Mouse (Mus musculus): ENCODE results near the gene Ccdc169.

Gene Ccdc169

DNA sequence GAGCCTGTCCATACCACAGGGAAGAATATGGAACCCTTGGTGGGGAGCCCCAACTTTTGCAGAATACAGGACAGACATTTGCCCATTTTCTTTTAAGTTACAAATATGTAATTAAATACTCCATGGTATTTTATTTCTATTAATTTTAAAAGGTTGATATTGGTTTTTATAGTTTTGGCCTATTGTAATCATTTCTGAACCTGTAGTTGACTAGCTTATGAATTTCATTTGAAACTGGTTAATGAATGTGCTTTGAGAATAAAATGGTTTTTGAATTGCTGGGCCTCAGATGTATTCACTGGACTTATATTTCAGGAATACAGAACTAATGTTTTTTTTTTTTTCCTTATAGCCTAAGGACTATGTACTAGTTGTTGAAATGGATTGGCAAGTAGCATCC, at the start of gene Ccdc169:
Gene Ccdc169, plus strand, starts transcription at position 301 of the 400 bp plus-strand sequence.
- no peak for DNase-seq (ENCODE audit: low spot score)

DNA sequence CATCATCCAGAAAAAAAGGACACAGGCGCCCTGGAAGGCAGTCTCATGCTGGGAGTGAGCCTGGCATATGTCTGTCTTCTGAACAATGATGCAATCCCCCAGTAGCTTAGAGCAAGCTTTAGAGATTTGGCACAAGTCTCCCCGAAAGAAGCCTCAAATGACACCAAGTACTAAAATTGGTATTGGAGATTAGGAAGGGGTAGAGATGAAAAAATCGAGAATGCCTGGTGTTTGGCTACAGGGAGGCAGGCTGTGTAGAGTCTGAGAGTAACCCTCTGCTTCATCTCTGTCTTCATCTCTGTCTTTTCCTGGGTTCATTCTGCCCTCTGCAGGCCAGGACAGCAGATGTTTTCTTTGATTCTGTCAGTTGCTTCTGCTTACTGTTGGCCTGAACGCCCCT, 49.8 kb upstream of the Ccdc169 start:
- DNase-seq (ENCODE audit: low spot score), result peak; percentile 55

DNA sequence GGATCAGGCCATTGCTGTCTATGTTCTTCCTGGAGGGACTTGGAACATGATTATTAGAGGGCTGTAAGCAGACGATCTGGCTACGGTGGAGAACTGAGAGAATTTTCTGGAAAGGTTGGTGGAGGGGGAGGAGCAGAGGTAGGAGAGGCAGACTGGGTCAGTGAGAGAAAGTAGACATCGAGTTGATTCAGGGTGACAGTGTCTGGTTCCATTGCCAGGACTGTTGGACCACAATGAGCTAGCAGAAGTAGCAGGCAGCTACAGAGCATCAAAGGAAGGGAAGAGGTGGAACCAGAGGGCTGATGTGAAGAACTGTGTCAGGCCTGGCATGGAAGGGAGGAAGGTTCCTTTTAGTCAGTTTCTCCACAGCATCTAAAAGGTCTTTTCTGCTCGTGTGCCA, 48.8 kb upstream of the Ccdc169 start:
- DNase-seq (ENCODE audit: low spot score), result no peak

DNA sequence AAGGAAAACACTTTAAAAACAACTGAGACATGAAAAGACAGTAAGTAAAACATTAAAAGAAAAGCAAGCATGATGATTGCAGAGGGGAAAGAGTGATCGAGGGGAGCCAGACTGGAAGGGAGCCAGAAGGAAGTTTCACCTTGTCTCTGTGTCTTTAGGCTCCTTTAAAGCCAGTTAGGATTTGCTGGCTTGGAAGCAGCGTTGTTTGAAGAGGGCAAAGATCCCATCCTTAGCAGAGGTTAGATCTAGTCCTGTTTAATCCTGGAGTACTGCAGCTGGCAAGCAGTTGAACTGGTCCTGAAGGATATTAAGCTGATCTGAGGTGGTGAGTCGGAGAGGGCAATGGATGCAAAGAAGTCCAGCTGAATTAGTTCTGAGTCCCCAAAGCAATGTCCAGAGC, 48.3 kb upstream of the Ccdc169 start:
- DNase-seq (ENCODE audit: low spot score), result no peak

DNA sequence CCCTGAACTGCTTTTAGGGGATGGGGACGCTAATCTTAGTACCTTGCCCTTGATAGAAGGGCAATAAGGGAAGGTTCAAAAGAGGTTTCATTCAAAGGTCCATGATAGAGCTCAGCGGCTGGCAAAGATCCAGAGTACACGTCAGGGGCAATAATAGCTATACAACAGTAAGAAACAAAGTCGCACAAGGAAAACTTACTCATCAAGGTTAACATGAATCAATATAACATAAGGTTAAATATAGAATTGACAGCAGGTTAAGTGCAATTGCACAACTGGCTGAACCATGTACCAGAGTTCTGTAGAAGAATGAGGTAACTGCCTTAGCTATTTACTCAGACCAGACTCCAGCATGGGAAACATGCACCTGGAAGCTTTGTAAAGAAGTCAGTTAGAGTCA, 47.8 kb upstream of the Ccdc169 start:
- DNase-seq (ENCODE audit: low spot score), result no peak

DNA sequence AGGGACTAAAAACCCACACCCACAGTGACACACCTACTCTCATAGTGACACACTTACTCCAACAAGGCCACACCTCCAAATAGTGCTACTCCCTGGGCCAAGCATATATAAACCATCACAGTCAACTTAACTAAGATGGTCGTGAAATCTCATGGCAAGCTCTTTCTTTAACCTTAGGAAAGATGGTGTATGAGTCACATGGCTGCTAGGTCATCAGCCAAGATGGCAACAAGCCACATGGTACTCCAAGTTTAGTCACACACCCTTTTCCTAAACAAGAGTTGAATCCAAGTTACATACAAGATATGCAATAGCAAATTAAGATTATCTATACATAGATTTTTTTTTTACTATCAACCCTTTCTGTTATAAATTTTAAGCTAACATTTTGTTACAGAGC, 44.0 kb upstream of the Ccdc169 start:
- DNase-seq (ENCODE audit: low spot score), result no peak

DNA sequence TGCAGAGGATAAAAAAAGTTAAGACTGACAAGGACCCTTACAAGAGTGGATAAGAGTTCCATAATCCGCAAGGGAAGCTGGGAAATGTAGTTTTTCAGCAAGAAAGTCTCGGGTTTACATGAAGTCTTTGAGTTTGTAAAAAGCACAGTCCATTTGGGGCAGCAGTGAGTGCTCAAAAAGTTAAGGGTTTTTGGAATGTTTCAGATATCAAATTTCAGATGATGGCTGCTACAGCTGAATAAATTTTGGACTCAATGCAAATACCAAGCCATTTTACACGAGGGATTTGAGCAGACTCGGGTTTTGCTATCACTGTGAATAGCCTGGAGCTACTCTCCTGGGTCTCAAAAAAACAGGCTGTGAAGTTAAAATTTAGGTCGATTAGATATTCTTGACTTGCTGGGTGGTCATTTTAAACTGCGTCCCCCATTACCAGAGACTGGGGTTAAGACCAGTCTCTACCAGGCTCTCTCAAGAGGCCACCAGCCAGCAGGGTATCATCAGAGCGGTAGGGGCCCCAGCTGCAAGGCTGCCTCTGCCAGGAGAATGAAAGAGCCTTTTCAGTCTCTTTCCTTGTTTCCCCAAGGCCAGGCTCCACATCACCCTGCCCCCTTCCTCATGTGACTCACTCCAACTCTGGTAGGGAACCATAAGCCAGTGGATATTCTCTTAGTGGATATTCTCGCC, 41.0 kb upstream of the Ccdc169 start:
- DNase-seq (ENCODE audit: low spot score), result peak; percentile 76

DNA sequence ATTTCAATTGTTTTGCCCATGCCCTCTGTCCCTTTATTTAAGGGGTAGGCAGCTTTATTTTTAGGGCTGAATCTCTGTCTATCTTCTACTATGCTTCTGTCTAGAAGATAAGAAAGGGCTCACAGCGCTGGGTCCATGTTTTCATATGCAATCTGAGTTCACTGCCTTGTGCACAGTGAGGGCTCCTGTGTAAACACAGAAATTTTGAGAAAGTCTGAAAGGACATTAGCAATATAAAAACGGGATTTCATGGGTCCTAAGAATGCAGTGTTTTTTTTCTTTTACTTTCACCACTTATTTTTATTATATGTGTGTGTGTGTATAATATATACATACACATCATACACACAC, 40.5 kb upstream of the Ccdc169 start:
- no peak for DNase-seq (ENCODE audit: low spot score)

DNA sequence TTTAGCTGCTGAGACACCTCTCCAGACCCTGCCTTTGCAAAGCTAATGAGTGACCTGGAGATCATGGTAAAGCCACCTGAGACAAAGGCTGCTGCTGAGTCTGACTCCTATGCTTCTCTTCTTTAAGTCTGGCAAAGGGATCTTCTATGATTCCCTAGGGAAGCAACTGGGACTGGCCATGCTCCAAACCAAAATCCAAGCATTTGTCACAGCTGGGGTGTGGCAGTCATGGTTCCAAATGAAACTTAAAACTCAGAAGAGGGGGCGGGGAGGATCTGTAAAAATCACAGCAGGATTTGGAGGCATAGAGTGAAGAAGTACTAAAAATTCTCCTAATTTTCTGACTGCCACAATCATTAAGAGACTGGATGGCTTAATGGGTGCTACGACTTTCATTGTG, 40.0 kb upstream of the Ccdc169 start:
- peak; percentile 53 for DNase-seq (ENCODE audit: low spot score)

DNA sequence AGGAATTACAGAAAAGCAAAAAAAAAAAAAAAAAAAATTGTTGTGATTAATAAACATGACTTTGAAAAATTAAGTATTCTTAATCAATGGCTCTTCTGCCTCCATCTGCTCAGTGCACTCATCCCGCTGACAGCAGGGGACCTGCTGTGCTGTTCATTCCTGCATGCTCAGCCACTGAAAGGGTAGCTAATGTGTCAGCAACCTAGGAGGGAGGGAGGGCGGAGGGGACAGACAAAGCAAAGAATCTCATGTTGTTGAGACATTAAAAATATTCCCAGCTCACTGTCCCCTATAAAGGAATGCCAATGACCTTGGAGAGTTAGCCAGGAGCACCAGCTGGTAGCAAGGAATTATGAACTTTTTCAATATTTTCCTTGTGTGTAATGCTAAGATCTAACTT, 39.1 kb upstream of the Ccdc169 start:
- no peak for DNase-seq (ENCODE audit: low spot score)

DNA sequence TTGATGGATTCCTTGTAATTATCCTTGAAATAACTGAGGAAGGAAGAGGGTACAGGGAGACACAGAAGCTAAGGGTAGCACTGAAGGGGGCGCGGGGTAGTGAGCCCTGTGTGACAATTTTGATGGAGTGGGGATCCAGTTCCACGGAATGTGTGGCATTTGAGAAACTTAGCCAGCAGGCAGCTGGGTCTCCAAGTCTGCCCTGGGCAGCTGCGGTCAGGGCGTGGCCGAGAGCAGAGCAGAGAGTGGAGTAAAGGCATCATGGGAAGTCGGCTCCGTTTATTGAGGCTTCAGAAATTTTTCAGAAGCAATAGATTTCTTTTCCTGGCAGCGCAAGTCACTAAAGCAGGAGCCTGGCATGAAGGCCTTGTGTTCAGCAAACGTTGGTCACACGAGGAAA, 38.1 kb upstream of the Ccdc169 start:
- DNase-seq (ENCODE audit: low spot score), result no peak

DNA sequence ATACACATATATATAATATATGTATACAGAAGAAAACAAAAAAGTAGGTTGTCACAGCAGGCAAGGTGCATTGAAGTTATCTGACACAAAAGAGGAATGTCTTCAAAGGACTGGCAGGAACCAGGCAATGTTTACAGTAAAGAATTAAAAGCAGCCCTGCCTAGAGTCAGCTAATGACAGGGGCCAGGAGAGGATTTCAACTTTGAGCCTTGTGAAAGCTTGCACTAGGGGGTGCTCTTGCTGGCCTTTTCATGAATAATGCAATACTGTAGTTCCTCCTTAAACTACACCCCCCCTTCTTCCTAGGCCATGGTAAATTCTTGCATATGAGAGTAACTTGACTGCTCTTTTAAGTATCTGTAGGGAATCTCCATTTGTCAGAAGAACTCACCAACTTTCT, 36.0 kb upstream of the Ccdc169 start:
- DNase-seq (ENCODE audit: low spot score), result peak; percentile 28

DNA sequence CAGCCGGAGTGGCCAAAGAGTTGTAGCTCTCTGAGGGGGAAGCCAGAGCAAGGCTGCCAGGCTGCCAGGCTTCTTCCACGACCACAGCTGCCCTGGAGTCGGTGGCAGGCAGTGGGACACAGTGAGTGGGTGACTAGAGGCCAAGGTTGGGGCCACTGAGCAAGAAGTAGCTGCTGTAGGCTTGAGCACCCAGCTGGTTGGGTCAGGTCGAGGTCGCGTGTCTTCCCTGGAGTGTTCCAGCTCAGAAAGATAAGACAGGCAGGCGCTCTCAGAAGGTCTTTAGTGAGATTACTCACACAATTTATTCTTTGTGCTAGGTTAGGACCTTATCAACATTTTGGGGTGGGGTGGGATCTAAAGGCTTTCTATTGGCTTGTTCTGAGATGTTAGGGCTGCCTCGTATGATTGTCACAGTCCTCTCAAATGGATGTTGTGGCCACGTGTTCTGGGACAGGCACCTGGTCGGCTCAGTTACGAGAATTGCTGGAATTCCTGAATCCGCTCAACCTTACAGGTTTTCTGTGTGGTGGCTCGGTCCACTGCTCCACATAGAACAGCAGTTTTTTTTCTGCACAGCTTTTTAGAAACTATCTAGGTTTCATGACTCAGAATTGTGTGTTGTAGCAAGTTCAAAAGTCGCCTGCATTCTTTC, 31.6 kb upstream of the Ccdc169 start:
- DNase-seq (ENCODE audit: low spot score), result no peak

DNA sequence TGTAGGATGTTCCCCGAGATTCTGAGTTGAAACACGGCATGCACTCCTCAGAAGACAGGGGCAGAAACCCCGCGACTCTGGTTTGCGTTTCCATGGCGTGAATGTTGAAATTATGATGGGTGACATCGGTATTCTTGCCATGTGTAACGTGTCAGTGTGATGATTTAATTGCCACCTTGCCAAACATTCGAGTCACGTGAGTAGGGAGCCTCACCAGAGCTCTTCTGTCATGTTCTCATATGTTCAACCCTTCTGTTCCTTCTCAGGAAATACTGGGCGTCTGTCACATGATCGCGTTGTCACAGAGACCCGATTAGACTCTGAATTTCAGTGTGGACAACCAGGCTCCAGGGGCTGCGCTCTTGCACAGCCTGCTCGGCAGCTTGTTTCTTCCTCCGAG, 31.1 kb upstream of the Ccdc169 start:
- no peak for DNase-seq (ENCODE audit: low spot score)

DNA sequence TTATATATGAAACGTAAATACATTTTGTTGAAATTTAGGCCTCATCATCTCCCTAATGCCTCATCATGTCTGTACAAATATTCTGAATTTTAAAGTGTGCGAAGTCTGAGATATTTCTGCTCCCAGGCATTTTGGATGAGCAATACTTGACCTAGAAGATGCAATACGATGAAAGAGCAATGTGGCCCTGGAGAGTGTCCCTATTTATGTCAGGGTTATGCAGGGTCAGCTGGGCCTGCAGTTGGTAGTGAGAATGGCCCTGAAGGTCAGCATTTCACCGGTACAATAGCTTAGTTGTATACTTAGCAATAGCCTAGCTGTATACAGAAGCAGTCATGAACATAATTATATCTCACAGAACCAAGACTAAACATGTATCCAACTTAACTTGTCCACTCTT, 28.0 kb upstream of the Ccdc169 start:
- no peak for DNase-seq (ENCODE audit: low spot score)

DNA sequence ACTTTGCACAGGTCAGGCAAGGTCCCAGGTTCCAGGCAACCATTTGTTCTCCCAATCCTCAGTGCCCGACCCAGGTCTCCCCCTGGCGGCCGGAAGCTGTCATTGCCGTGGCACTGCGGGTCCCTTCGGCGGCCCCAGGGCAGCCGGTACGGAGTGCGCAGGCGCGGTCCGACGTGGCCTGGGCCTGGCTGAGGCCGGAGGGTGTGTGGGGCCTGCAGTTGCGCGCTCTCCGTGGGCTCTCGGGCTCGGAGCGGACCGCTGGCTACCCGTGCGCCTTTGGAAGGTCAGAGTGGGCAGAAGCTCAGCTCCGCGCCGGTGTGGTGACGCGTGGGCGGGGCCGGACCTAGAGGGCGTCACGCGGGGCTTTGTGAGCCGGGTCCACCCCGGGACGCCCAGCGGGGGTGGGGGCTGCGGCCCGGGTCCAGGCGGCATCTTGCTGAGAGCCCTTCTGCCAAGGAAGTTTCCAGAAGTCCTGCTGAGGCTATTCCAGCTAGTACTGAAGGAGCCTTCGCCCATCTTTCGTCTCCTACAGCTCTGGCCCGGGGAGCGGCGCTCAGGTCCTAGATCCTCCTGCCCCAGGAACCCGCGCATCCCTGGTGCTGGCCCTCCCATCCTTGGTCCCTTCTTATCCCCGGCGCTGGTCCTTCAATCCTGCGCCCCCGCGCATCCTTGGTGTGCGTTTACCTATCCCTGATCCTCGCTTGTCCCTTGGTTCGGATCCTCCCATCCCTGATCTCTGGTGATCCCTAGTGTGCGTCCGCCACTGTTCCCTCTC, 25.0 kb upstream of the Ccdc169 start, which contains the start of gene Spg20:
Gene Spg20, plus strand, starts transcription at position 174 of the 775 bp plus-strand sequence.
- DNase-seq (ENCODE audit: low spot score), result peak; percentile 95

DNA sequence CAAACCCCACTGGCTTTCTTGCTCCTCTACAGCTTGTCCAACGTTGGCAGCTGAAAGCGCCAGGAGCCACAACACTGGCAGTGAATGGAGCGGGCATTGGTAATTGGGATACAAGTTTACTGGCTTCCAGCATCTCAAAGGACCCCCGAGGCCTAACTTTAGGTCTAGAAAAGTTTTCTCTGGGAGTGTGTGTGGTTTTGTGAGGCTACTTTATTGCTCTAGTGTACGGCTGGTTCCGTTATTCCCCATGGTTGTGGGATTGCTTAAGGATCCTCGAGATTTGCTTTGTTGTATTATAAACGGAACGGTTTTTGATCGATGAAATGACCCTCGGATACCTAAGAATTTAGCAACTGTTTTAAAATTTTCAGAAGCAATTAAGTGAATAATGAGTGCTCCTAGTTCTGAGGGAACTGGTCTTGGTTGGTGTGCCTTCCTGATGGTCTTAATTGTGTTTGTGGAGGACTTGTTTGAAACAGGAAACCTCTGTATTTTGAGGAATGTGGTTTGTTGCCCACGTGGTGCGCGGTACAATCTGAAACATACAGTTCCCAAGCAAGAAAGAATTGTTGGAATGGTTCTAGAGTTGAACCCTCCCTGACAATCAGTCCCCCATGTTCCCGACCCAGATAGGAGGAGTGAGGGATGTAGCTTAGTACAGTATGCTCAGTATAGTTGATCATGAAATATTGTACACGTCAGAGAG, 24.3 kb upstream of the Ccdc169 start:
- DNase-seq (ENCODE audit: low spot score), result peak; percentile 58

DNA sequence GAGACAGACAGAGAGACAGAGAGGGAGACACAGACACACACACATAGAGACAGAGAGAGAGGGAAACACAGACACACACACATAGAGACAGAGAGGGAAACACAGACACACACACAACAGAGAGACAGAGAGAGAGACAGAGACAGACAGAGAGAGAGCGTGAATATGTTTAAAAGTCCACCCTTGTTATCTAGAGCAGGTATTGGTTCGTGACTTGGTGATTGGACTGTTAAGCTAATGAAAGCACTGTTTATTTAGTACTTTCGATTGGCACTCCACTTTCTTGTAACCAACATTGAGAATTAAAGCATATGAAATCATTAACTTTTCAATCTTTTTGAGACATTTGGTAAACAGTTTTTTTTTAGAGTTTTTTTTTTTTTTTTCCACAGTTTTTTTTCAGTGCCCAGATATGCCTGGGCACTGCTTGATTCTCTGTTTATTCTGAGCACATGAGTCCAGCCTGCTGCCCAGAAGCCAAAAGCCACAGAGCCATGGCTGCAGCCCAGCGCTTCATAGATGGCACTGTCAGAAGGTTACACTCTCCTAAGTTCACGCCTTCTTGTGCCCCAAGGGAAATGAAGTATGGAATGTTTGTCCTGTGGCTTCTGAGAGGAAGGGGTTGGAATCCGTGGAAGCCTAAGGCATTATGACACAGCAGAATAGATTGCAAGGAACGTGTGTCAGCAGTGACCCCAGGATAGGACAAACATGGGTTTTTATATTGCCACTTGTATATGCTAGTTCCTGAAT, 22.6 kb upstream of the Ccdc169 start:
- peak; percentile 93 for DNase-seq (ENCODE audit: low spot score)

DNA sequence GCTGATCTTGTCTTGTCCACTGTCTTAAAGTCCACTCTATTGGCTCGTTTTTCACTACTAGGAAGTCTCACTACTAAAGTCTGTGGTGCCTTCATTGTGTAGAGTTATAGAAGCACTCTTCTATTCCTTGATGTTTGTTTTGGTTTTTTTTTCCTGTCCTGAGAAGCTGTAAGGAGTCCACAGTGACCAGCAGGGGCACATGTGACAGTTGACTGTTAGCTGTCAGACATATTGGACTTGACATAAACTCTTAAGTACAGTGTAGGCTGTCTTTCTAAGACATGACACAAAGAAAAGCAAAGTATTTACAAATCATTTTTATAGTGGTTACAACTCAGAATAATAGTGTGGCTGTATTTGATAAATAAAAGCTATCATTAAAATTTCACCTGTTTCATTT, 22.1 kb upstream of the Ccdc169 start:
- no peak for DNase-seq (ENCODE audit: low spot score)

DNA sequence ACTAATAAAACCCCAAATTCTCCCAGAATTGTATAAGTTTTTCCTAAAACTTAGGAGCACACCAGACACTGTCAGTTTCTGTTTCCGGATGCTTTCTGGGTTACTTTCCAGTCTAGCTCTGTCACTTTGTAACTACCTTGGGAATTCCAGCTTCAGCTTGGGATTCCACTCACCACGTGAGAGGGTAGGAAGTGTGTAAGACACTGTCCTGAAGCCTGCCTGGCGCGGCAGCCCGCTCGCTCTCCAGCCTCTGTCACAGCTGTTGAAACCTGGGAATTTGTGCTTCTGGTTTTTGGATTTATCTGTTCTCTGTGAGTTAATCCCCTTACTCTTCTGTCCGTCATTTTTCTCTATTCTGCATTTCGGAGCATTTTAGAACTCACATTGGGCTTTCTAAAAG, 21.1 kb upstream of the Ccdc169 start:
- DNase-seq (ENCODE audit: low spot score), result no peak

DNA sequence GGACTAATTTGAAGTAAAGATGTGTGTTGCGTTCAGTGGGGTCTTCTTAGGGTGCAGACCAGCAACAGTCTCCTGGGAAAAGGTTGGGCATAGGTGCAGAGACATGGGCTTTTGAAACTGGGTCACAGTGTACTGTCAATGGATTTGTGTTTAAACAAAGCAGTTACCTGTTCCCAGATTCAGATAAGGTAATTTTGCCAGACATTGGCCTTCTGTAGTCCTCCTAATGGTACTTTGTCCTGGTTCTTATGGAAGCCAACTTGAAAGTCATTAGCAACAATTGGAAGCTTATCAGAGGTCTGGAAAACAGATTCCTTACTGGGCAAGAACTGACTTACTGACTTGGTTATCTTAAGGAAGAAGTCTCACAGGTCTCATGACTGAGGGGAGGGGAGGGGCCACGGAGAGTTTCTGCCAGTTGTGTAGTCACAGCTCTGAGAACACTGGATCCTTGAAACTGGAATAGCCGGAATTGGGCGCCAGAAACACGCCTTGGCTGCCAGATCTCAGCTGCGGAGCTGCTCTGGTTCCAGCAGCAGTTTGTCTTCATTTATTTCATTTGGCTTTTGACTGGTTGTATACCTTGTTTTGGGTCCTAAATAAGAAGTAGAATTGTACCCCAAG, 17.8 kb upstream of the Ccdc169 start:
- DNase-seq (ENCODE audit: low spot score), result peak; percentile 29
